Mouse (Mus musculus): Measurements from ENCODE around the gene Hnrnpul2. TPM values are rescaled to one million over a fixed set of nuclear protein-coding genes. Genes with fewer than 3 reads are reported as not detected.
"Not testable (repeated sequence)": the region's sequence is repeated elsewhere in the genome, so short reads cannot be mapped to it uniquely, and the experiment has no call there.

Hnrnpul2 gene
- polyA plus RNA-seq, 1 experiment from 2014 or later = 6.2 TPM

GRCm38 (mm10) chr19:8820424-8820956 is 680 bp downstream of the Hnrnpul2 start:
- ATAC-seq (ENCODE audit: insufficient number of reproducible peaks, insufficient read depth, low FRiP score, low TSS enrichment) = peak; percentile 2; the same call in 1 of the 2 replicates
- peaks cover 36% of the 10 kb centered on the region for H3K4me1 ChIP-seq
- peak overlapping the region; percentile 76 for H3K4me3 ChIP-seq
- no peaks in the 10 kb centered on the region for H3K27me3 ChIP-seq
- peak overlapping the region; percentile 99 for H3K9ac ChIP-seq
- under 1% methylated on average over 47 of the region's 48 CpGs for WGBS
- peak overlapping the region; percentile 100 for H3K27ac ChIP-seq
- no peaks in the 10 kb centered on the region for H3K9me3 ChIP-seq
- peaks cover 33% of the 10 kb centered on the region for H3K36me3 ChIP-seq
- peak overlapping the region; percentile 86 for H3K4me2 ChIP-seq (replicated peaks)

DNA sequence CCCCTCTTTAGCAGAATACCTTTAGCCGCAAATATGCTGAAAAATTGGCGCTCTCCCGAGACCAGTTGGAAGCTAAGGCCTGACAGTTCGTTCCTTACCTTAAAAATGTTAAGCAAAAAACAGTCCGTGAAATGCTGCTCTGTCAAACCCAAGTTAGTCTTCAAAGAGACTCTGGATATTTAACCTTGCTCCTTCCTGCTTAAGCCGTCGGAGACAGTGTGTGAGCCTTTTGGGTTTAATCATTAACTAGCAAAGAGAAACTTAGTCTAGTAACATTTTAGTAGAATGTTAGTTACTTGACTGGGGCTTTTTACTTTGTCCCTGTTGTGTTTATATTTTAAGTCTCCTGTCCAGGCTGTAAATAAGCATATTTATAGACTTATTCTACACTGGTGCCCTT is 1.3 kb downstream of the Hnrnpul2 start:
- no peak for ATAC-seq (ENCODE audit: insufficient number of reproducible peaks, insufficient read depth, low FRiP score, low TSS enrichment)
- Histone ChIP-seq H3K27me3 (no peaks in the 10 kb centered on the region), H3K9me3 (no peaks in the 10 kb centered on the region), H3K4me2 (replicated peaks) (peak overlapping the region; percentile 86), H3K9ac (peak overlapping the region; percentile 99), H3K27ac (peak overlapping the region; percentile 100), H3K4me1 (peaks cover 36% of the 10 kb centered on the region), H3K36me3 (peaks cover 34% of the 10 kb centered on the region), H3K4me3 (peak overlapping the region; percentile 76)
- 2% methylated on average over 7 of the region's 7 CpGs for WGBS

- no peak for ATAC-seq (ENCODE audit: insufficient number of reproducible peaks, insufficient read depth, low FRiP score, low TSS enrichment)
- H3K27ac ChIP-seq = no peak overlapping the region
- WGBS = 79% methylated on average over 8 of the region's 8 CpGs
- peak overlapping the region; percentile 86 for H3K4me2 ChIP-seq (replicated peaks)
- peaks cover 23% of the 10 kb centered on the region for H3K4me1 ChIP-seq
- H3K9me3 ChIP-seq = no peaks in the 10 kb centered on the region
- H3K9ac ChIP-seq = peak overlapping the region; percentile 32; the same call in 1 of the 2 replicates
- H3K36me3 ChIP-seq = peaks cover 49% of the 10 kb centered on the region
- no peaks in the 10 kb centered on the region for H3K27me3 ChIP-seq
- H3K4me3 ChIP-seq = peak overlapping the region; percentile 76; the same call in 1 of the 2 replicates
Measured at GRCm38 (mm10) chr19:8822696-8823095, 2.9 kb downstream of the Hnrnpul2 start.

DNA sequence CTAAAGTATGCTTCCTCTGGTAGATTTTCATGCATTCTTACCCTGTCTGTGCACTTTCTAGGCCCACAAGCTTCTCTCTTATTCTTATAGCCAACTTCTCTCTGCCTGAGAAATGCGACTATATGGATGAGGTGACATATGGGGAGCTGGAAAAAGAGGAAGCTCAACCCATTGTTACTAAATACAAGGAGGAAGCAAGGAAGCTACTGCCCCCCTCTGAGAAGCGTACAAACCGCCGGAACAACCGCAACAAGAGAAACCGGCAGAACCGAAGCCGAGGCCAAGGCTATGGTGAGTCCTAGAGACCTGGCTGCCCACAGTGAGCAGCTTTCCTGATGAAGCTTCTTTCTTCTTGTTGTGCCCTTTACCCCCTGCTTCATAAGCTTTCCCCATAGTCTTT is 9.8 kb downstream of the Hnrnpul2 start, which contains the start of gene AC129217.1:
Gene AC129217.1, plus strand, starts transcription at position 114 of the 400 bp plus-strand sequence.
- no peaks in the 10 kb centered on the region for H3K9me3 ChIP-seq
- H3K36me3 ChIP-seq = peaks cover 97% of the 10 kb centered on the region
- H3K27ac ChIP-seq = no peak within 1 kb of the TSS
- H3K9ac ChIP-seq = no peak within 1 kb of the TSS
- no peaks in the 10 kb centered on the region for H3K4me1 ChIP-seq
- no peak for ATAC-seq (ENCODE audit: insufficient number of reproducible peaks, insufficient read depth, low FRiP score, low TSS enrichment)
- 91% methylated on average over 8 of the region's 8 CpGs for WGBS
- no peak within 1 kb of the TSS for H3K4me2 ChIP-seq (replicated peaks)
- no peaks in the 10 kb centered on the region for H3K27me3 ChIP-seq
- no peak within 1 kb of the TSS for H3K4me3 ChIP-seq

- Histone ChIP-seq H3K36me3 (peaks cover 95% of the 10 kb centered on the region), H3K4me3 (no peak overlapping the region)
- no peak for ATAC-seq (ENCODE audit: insufficient number of reproducible peaks, insufficient read depth, low FRiP score, low TSS enrichment)
Measured at GRCm38 (mm10) chr19:8830664-8831063, 10.9 kb downstream of the Hnrnpul2 start.

GRCm38 (mm10) chr19:8831262-8831661 is 11.5 kb downstream of the Hnrnpul2 start:
- ATAC-seq (ENCODE audit: insufficient number of reproducible peaks, insufficient read depth, low FRiP score, low TSS enrichment) = no peak
- Histone ChIP-seq H3K4me1 (no peaks in the 10 kb centered on the region), H3K36me3 (peaks cover 91% of the 10 kb centered on the region), H3K9ac (no peak overlapping the region), H3K27ac (no peak overlapping the region), H3K9me3 (no peaks in the 10 kb centered on the region), H3K4me3 (no peak overlapping the region), H3K4me2 (replicated peaks) (no peak overlapping the region), H3K27me3 (no peaks in the 10 kb centered on the region)
- WGBS = 88% methylated on average over 11 of the region's 11 CpGs

More at GRCm38 (mm10) chr19:8830664-8831063, 10.9 kb downstream of the Hnrnpul2 start:
- no peaks in the 10 kb centered on the region for H3K27me3 ChIP-seq
- no peak overlapping the region for H3K9ac ChIP-seq
- WGBS = 95% methylated on average over 8 of the region's 8 CpGs
- no peak overlapping the region for H3K27ac ChIP-seq
- no peaks in the 10 kb centered on the region for H3K4me1 ChIP-seq
- no peak overlapping the region for H3K4me2 ChIP-seq (replicated peaks)
- H3K9me3 ChIP-seq = no peaks in the 10 kb centered on the region

- Histone ChIP-seq H3K9ac (no peak overlapping the region), H3K4me3 (no peak overlapping the region), H3K9me3 (no peaks in the 10 kb centered on the region), H3K27ac (no peak overlapping the region), H3K4me1 (peaks cover under 1% of the 10 kb centered on the region; the same call in 1 of the 2 replicates), H3K36me3 (peaks cover 75% of the 10 kb centered on the region), H3K4me2 (replicated peaks) (no peak overlapping the region), H3K27me3 (no peaks in the 10 kb centered on the region)
- WGBS = 95% methylated on average over 4 of the region's 4 CpGs
- no peak for ATAC-seq (ENCODE audit: insufficient number of reproducible peaks, insufficient read depth, low FRiP score, low TSS enrichment)
Measured at GRCm38 (mm10) chr19:8832971-8833370, 13.2 kb downstream of the Hnrnpul2 start.

- not testable (repeated sequence) for H3K9me3 ChIP-seq; H3K9ac ChIP-seq; ATAC-seq (ENCODE audit: insufficient number of reproducible peaks, insufficient read depth, low FRiP score, low TSS enrichment); H3K4me2 ChIP-seq (replicated peaks); H3K27me3 ChIP-seq; H3K4me3 ChIP-seq; H3K27ac ChIP-seq
- Histone ChIP-seq H3K36me3 (peaks cover 46% of the 10 kb centered on the region), H3K4me1 (peaks cover 31% of the 10 kb centered on the region)
- WGBS = 97% methylated on average over 10 of the region's 10 CpGs
Measured at GRCm38 (mm10) chr19:8836327-8836726, 16.5 kb downstream of the Hnrnpul2 start.

DNA sequence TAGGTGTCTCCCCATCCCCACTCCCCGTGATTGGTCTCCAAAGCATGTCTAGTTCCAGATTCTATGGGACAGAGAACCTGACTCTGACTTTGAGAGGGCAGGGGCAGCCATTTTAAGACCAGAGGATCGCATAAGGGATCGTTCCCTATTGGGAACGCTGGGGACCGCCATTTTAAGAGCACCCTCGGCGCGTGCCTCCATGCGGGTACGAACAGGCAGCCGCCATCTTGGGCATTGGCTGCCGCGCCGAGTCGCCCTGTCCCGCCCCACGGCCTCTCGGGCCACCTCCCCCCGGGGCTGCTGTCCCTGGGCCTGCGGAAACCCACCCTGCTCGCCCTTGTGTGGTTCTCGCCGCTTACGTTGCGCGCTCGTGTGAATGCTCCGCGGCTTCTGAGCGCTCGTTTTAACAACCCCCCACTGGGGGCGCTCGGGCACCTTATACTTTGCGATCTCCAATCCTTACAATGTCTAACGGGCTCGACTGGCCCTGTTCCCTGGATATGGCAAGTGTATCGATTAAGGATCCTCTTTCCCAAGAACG is 17.5 kb downstream of the Hnrnpul2 start, which contains the start of gene Bscl2:
Gene Bscl2, plus strand, starts transcription at position 217 of the 541 bp plus-strand sequence.
- H3K27me3 ChIP-seq = no peaks in the 10 kb centered on the region
- no peaks in the 10 kb centered on the region for H3K9me3 ChIP-seq
- H3K36me3 ChIP-seq = peaks cover 37% of the 10 kb centered on the region
- WGBS = under 1% methylated on average over 38 of the region's 38 CpGs
- H3K27ac ChIP-seq = peak within 1 kb of the TSS; percentile 97
- peak within 1 kb of the TSS; percentile 79 for H3K4me2 ChIP-seq (replicated peaks)
- H3K9ac ChIP-seq = peak within 1 kb of the TSS; percentile 67
- peak within 1 kb of the TSS; percentile 49 for H3K4me3 ChIP-seq
- H3K4me1 ChIP-seq = peaks cover 31% of the 10 kb centered on the region
- ATAC-seq (ENCODE audit: insufficient number of reproducible peaks, insufficient read depth, low FRiP score, low TSS enrichment) = peak; percentile 49; the same call in 1 of the 2 replicates

DNA sequence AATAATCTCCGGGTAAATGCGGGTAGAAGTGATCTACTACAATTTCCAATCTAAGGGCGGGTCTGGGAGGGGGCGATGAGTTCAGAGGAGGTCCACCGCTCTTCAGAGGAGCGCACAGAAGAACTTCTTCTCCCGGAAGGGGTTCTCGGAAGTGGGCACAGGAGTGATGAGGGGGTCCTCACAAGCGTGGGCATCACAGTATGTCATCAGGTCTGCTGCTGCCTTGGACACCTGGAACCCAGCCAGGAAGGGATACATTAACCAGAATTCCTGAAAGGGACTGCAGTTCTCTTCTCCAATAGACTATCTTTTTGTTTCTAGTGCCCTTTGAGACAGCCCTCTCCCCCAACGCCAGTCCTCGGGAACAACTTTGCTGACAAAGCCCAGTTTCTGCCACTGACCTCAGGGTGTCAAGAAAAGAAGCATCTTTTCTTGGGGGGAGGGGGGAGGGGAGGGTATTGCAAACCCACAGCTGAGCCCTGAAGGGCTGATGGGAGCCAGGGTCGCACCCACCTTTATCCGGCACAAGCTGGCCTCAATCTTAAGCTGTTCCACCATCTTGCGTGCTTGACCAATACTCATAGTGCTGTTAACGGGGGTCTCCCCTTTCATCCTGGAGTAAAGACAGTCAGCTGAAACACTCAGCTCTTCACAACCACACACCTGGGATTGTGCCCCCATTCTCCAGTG is 18.4 kb downstream of the Hnrnpul2 start:
- H3K4me3 ChIP-seq = peak overlapping the region; percentile 49
- 21% methylated on average over 15 of the region's 15 CpGs for WGBS
- 0 out of 2 replicates have a peak, but pooled peaks have one; percentile 0 for ATAC-seq (ENCODE audit: insufficient number of reproducible peaks, insufficient read depth, low FRiP score, low TSS enrichment)
- H3K27ac ChIP-seq = peak overlapping the region; percentile 97
- H3K27me3 ChIP-seq = no peaks in the 10 kb centered on the region
- H3K9ac ChIP-seq = peak overlapping the region; percentile 67
- no peaks in the 10 kb centered on the region for H3K9me3 ChIP-seq
- H3K36me3 ChIP-seq = peaks cover 29% of the 10 kb centered on the region
- H3K4me1 ChIP-seq = peaks cover 31% of the 10 kb centered on the region
- peak overlapping the region; percentile 79 for H3K4me2 ChIP-seq (replicated peaks)

DNA sequence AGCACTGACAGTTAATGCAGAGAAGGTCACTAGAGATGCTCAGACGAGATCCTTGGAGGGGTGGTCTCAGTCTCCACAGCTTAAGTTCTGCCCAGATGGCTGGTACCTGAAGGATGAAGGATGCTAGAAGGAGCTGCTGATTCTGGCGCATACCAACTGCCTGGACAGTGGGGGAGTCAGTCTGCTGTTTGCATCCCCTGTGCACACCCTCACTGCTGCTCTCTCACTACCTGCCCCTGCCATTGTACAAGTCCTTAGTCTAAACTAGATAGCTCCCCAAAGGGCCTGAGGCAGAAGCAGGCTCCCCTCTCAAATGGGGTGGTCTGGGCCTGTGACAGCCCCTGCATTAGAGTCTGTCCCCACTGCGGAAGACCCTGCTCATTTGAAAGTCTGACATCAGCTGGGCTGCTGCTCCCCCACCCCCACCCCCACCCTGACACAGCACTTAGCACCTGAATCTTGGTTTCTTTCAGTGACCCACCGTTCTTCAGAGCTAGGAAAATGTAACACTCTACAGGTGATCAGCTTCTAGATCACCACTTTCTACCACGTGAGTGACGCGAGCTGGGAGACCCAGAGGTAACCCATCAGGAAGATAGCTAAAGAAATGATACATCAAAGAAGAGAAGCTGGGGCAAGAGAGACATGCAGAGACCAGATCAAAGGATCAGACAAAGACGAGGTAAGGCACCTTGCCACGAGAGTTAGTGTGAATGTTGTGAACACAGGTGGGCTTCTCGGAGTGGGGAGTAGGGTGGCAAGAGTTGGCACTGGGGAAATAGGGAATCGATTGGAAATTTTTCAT is 19.5 kb downstream of the Hnrnpul2 start, which contains the start of gene Gng3:
Gene Gng3, minus strand, starts transcription at position 92 of the 805 bp plus-strand sequence.
- H3K9ac ChIP-seq = peak within 1 kb of the TSS; percentile 67
- no peaks in the 10 kb centered on the region for H3K9me3 ChIP-seq
- peak within 1 kb of the TSS; percentile 97 for H3K27ac ChIP-seq
- H3K27me3 ChIP-seq = no peaks in the 10 kb centered on the region
- peak within 1 kb of the TSS; percentile 49 for H3K4me3 ChIP-seq
- peak within 1 kb of the TSS; percentile 79 for H3K4me2 ChIP-seq (replicated peaks)
- peaks cover 17% of the 10 kb centered on the region for H3K36me3 ChIP-seq
- 44% methylated on average over 11 of the region's 11 CpGs for WGBS
- peaks cover 31% of the 10 kb centered on the region for H3K4me1 ChIP-seq
- peak; percentile 73 for ATAC-seq (ENCODE audit: insufficient number of reproducible peaks, insufficient read depth, low FRiP score, low TSS enrichment)

Measured in embryonic facial prominence, embryonic 12.5 days (tissue).